Mouse (Mus musculus): ENCODE data around the gene Col6a1.

Col6a1 gene

DNA sequence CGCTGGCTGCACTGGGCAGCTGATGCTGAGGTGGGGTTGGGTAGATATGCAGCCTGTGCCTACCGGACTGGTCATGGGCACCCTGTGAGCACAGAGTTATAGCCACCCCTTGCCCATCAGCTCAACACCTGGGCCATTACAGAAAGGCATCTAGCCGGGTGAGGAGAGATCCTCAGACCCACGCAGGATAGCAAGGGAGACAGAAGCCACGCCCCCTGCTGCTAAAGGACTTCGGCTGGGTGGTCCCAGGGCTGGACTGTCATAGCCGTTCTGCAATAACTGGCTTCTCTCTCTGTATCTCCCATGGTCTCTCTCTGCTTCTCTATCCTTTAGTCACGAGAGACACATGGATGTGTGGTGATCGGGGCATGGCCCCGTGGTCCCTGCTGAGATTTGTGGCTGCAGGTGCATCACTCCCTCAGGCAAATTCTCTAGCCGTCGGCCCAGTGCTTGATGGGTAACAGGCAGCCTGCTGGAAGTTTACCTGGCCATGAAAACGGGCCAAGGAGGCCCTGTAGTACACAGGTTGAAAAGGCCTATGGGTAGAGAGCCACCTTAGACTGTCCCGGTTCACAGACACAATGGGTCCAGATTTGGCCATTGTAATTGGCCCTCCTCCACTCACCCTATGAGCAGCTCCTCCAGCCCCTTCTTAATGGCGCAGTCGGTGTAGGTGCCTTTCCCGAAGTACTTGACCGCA lies 3.1 kb downstream of the Col6a1 start:
- DNase-seq = no peak

GRCm38 (mm10) chr10:76721746-76722145 lies 4.2 kb downstream of the Col6a1 start:
- no peak for DNase-seq

- DNase-seq = no peak
These were observed 4.8 kb downstream of the Col6a1 start for GRCm38 (mm10) chr10:76721216-76721615.

DNA sequence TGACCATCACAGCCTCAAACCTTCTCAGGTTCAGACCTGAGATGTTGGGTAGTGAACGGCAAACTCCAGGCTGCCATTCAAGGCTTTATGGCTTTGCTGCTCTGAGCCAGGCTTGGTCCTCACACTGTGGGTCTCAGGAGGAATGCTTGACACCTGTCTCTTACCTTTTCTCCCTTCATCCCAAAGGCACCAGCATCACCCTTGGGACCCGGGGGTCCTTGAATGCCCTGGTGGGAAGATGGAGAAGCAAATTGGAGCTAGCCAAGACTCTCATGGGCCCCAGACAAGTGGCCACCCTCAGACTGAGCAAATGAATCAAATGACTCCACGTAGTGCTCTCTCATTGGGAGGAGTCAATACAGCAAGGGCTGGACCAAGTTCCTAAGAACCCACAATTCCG lies 8.3 kb downstream of the Col6a1 start:
- no peak for DNase-seq

DNA sequence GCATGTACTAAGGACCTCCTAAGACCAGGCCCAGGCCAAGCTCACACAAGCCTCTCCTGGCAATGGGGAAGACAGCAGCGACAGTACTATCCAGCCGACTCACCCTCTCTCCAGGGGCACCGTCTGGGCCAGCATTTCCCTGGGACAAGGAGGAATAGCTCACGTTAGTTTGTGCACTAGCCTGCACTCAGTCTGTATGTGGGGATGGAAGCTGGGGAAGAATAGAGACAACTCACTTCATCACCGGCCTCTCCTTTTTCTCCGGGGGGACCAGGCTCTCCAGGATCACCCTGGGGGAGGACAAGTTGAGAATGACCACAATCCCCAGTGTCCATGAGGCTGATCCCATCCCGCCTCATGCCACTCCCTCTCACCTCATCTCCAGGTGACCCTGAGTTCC lies 8.9 kb downstream of the Col6a1 start:
- DNase-seq = no peak

DNA sequence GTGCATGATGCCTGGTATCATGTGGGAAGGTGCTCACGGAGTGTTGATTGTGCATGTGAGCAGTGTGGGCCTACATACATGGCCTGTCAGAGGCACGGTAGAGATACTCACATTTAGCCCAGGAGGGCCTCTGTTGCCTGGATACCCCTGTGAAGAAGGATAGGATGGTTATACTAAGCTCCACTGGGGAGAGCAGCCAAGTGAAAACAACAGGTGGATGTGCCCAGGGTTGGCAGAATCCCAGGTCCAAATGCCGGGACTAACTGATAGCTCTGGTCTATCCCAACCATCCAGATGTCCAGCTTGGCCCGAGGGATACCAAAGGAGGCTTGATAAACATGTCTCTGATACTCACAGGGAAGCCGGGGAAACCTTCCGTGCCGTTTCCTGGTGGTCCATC lies 11.7 kb downstream of the Col6a1 start:
- DNase-seq = no peak

GRCm38 (mm10) chr10:76712500-76712899 lies 13.5 kb downstream of the Col6a1 start:
- DNase-seq = no peak

DNA sequence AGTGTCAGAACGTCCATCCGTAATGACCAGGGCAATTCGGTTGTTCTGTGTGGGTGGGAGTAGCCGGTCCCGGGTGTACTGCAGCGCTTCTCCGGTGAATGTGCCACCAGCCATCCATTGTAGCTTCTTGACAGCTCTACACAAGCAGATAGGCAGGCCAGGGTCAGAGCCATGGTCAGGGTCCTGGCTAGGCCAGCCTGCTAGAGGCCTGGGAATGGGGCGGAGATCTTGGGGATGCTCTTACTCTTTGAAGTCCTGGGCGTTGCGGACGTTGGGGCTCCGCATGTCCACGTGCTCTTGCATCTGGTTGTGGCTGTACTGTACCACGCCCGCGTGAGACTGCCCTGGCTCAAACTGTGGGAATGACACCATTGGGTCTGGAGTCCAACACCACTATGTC lies 14.6 kb downstream of the Col6a1 start:
- DNase-seq = no peak

GRCm38 (mm10) chr10:76708465-76708864 lies 17.5 kb downstream of the Col6a1 start:
- DNase-seq = no peak

DNA sequence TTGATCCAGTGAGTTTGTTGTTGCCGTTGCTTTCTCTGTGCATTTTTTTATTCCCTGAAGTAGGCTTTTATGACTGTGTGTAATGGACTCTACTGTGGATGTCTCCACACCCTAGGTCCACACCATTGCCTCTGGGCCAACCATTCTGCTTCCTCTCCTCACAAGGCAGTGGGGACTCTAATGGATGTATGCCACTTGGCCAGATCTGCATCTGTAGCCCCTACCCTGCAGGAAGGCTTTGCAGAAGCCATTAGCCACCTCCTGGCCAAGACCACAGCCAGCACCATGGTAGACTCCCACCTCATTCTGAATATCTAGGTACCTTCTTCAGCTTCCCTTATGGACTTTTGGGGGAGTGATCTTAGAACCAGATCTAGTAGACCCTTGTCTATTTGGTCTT lies 18.4 kb downstream of the Col6a1 start:
- no peak for DNase-seq

GRCm38 (mm10) chr10:76707001-76707400 lies 19.0 kb downstream of the Col6a1 start:
- DNase-seq = no peak

DNA sequence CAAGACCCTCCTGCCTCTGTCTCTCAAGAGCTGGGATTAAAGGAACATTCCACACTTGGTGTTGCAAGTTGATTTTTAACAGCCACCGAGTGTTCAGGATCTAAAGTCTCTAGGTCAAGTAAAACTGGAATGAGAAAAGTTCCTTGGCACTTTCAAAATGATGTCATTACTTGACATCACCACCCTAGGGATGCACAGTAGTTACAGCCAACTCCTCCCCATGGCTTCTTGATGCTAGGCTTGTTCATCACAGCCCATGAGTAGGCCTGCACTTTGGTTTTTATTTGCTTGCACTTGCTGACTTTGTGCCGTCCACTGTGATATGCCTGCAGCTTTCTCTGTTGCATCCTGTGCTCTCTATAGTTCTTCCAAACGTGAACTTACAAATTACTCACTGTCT lies 21.6 kb downstream of the Col6a1 start:
- no peak for DNase-seq

DNA sequence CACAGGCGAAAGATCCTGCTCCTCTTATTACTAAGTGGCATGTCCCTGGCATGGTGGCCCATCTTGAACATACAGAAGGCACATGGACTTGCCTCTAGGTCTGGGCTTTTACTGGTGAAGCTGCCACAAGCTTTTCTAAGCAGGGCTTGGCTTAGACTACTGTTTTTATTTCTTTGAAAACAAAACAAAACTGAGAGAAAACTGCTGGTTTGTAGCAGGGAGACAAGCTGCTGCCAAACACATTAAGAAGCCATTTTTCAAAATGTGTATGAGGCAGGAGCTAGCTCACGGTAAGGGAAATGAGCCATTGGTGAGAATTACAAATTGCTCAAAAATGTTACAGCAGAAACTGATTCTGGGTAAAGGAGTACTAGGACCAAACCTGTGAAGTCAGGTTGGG lies 24.5 kb downstream of the Col6a1 start:
- no peak for DNase-seq

DNA sequence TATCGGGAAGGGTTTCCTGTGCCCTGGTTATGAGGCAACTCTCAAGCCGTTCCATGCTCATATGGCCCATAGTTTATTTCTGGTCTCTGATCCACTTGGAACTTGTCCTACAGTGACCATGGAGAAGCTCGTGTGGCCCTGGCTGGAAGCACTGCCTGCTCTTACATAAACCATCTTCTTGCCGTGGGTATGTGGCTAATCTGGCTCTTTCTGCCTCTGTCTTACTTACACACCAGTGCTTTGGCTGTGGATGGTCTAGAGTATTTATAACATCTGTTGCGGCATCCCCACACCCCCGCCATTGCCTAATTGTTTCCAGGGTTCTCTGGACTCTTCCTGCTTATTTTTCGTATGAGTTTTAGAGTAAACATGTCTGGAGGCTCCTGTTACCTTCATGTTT lies 26.2 kb downstream of the Col6a1 start:
- no peak for DNase-seq

GRCm38 (mm10) chr10:76695283-76695885 lies 30.6 kb downstream of the Col6a1 start:
- DNase-seq = no peak

DNA sequence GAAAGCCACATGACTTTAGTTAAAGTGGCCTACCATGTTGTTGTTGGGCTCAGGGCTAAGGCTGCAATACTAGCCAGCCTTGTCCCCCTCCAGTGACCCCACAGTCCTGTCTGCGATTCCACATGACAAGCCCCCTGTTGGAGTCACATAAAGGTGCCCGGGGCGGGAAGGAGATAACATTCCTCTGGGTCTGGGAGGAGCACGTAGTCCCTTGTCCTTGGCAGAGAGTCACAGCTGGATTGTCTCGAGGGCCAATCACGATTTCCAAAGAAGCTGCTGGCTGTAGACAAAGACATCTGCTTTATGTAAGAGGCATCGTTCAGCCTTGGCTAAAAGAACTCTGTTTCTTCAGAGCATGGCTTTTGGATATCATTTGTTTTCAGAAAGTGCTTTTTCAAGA lies 31.2 kb downstream of the Col6a1 start:
- no peak for DNase-seq

- DNase-seq = no peak
These were observed 32.5 kb downstream of the Col6a1 start for GRCm38 (mm10) chr10:76693446-76693845.

- DNase-seq = no peak
These were observed 40.4 kb downstream of the Col6a1 start for GRCm38 (mm10) chr10:76685451-76686017.

GRCm38 (mm10) chr10:76683977-76684376 lies 42.0 kb downstream of the Col6a1 start:
- DNase-seq = peak; percentile 11

DNA sequence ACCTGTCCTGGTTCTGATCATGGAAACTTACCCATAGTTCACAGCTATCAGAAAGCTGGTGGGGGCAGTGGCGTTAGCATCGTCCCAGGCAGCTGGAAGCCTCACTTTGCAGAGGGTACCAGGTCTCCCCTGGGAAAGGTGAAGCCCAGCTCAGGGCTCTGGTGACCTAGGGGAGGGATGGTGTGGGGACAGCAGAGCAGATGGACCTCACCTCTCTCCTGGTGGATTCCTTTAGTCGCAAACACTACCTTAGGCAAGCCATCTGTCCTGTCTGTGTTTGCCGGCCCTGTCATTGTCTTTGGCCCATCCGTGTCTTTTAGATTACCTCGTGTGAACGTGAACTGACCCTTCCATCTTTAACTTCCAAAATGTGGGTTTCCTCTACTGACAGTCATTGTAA lies 42.5 kb downstream of the Col6a1 start:
- DNase-seq = no peak

DNA sequence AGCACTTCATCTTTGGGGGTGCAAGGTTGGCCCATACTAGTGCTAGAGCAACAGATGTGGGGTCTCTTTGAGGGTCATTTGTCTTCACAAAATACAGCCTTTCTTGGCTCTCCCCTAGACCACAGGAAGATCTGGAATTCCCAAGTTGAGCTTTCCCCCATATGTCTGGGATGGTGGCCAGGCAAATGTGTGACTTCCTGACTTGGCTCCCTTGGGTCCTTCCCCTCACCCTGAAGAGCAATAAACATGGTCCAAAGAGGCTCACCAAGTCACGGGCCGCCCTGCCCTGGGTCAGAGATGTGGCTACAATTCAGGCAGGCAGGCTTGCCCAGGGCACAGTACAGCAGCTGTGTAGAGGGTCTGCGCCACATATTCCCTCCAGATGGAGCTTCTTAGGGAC lies 44.1 kb downstream of the Col6a1 start:
- no peak for DNase-seq

DNA sequence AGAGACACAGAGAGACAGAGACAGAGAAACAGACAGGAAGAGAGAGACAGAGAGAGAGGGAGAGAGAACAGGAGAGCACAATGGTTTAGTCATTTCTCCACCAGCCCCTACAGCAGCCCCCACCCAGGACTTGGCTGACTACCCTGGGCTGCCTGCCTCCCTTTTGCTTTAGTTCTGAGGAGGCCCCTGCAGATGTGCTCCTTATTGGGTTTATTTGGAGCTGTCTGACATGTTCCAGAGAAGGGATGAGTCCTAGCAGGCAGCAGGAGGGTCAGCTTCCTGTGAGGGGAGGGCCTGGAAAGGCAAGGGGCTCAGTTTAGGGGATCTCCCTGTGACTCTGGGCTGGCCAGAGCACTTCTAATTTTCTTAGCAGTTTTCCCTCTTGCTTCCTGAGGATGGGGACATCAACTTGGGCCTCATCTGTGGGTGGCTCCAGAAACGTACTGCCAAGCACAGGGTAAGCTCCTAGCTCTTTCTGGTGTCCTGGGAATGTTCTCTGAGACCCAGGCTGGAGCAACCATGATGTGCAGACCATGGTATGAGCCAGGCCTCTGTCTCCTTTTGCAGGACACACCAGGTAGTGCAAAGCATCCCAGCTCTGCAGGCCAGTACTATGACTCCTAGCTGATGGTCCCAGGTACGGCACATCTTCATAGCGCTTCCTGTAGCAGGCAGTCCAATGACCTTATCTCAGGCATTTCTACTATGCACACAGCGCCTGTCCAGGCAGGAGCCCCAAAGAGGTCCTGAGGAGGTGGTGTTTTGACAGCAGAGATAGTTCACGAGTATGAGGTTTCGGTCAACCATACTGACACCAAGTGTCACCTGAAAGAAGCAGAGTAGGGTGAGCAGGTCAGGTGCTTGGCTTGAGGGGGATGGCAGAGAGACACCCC lies 45.0 kb downstream of the Col6a1 start:
- peak; percentile 4 for DNase-seq

DNA sequence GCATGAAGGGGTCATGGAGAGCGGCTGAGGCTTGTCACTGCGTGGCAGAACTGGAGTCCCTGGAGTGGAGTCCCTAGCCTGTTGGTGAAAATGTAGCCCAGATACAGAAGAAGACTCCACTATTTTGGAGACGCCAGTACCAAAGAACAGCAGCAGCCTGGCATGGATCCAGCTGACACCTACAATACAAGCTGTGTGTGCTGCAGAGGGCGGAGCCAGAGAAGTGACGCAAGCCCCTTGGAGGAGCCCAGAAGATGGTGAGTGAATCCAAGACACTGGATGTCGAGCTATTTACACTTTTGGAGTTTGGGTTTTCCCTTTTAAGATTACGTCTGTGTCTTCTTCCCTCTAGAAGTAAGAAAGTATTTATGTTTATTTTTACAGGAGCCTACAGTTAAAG lies 47.8 kb downstream of the Col6a1 start:
- DNase-seq = peak; percentile 22

DNA sequence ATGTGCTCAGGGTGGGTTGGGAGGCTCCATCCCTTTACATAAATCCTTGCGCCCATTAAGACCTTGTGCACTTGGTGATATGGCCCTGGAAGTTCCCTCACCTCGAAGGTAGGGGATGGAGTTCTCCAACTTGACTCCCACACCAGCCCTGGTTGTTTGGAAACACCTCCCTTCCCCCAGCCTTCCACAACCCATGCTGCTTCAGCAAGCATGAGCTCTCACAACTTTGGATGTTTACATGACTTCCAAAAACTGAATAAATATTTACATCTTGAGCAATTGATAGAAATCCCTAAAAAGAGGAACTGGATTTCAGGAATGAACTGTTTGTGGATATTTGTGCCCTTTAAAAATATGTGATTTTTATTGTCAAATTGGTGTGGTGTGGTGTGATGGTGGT lies 50.7 kb downstream of the Col6a1 start:
- no peak for DNase-seq

Data from liver (tissue).